Mouse (Mus musculus): ENCODE results near the gene Ccdc88a. TPM values are rescaled to one million over a fixed set of nuclear protein-coding genes. Genes with fewer than 3 reads are reported as not detected.

Ccdc88a gene
- polyA plus RNA-seq, 1 experiment from 2014 or later: 20.9 TPM

- ATAC-seq (replicated peaks; ENCODE audit: low FRiP score, low TSS enrichment, low read depth) (no peak), DNase-seq (ENCODE audit: low spot score) (no peak)
- H3K9ac ChIP-seq (ENCODE audit: low read length): no peak overlapping the region
- no peak overlapping the region for H3K4me2 ChIP-seq (ENCODE audit: low read length)
- H3K4me1 ChIP-seq (replicated peaks; ENCODE audit: control insufficient read depth, insufficient read depth, low read length): no peaks in the 10 kb centered on the region
- peaks cover 46% of the 10 kb centered on the region for H3K36me3 ChIP-seq (ENCODE audit: control insufficient read depth, insufficient read depth, low read length)
- H3K27me3 ChIP-seq (replicated peaks; ENCODE audit: control insufficient read depth, insufficient read depth, low read length): no peaks in the 10 kb centered on the region
- H3K4me3 ChIP-seq (ENCODE audit: low read depth, low read length): no peak overlapping the region
- 89% methylated on average over 10 of the region's 10 CpGs for WGBS
- H3K9me3 ChIP-seq (ENCODE audit: control insufficient read depth, low read length): no peaks in the 10 kb centered on the region
- no peak overlapping the region for H3K27ac ChIP-seq (ENCODE audit: low read depth)
These were observed 130.8 kb downstream of the Ccdc88a start for GRCm38 (mm10) chr11:29503948-29504893.

GRCm38 (mm10) chr11:29504899-29505625 lies 131.6 kb downstream of the Ccdc88a start:
- Histone ChIP-seq H3K27ac (ENCODE audit: low read depth) (no peak overlapping the region), H3K36me3 (ENCODE audit: control insufficient read depth, insufficient read depth, low read length) (peaks cover 46% of the 10 kb centered on the region), H3K27me3 (replicated peaks; ENCODE audit: control insufficient read depth, insufficient read depth, low read length) (no peaks in the 10 kb centered on the region), H3K4me3 (ENCODE audit: low read depth, low read length) (no peak overlapping the region), H3K9ac (ENCODE audit: low read length) (no peak overlapping the region), H3K4me2 (ENCODE audit: low read length) (no peak overlapping the region), H3K9me3 (ENCODE audit: control insufficient read depth, low read length) (no peaks in the 10 kb centered on the region), H3K4me1 (replicated peaks; ENCODE audit: control insufficient read depth, insufficient read depth, low read length) (no peaks in the 10 kb centered on the region)
- 89% methylated on average over 2 of the region's 2 CpGs for WGBS
- ATAC-seq (replicated peaks; ENCODE audit: low FRiP score, low TSS enrichment, low read depth) (no peak), DNase-seq (ENCODE audit: low spot score) (no peak)

GRCm38 (mm10) chr11:29509421-29509820 lies 136.0 kb downstream of the Ccdc88a start:
- Histone ChIP-seq H3K27me3 (replicated peaks; ENCODE audit: control insufficient read depth, insufficient read depth, low read length) (no peaks in the 10 kb centered on the region), H3K36me3 (ENCODE audit: control insufficient read depth, insufficient read depth, low read length) (peaks cover 46% of the 10 kb centered on the region), H3K9me3 (ENCODE audit: control insufficient read depth, low read length) (no peaks in the 10 kb centered on the region), H3K4me2 (ENCODE audit: low read length) (no peak overlapping the region), H3K27ac (ENCODE audit: low read depth) (no peak overlapping the region), H3K4me1 (replicated peaks; ENCODE audit: control insufficient read depth, insufficient read depth, low read length) (0 out of 2 replicates have a peak, but pooled peaks cover 3% of the 10 kb centered on the region), H3K4me3 (ENCODE audit: low read depth, low read length) (no peak overlapping the region), H3K9ac (ENCODE audit: low read length) (no peak overlapping the region)
- DNase-seq (ENCODE audit: low spot score) (no peak), ATAC-seq (replicated peaks; ENCODE audit: low FRiP score, low TSS enrichment, low read depth) (no peak)
- WGBS: 95% methylated on average over 1 of the region's 1 CpGs

GRCm38 (mm10) chr11:29512818-29513535 lies 139.5 kb downstream of the Ccdc88a start:
- Histone ChIP-seq H3K4me1 (replicated peaks; ENCODE audit: control insufficient read depth, insufficient read depth, low read length) (0 out of 2 replicates have a peak, but pooled peaks cover 3% of the 10 kb centered on the region), H3K4me3 (ENCODE audit: low read depth, low read length) (no peak overlapping the region), H3K36me3 (ENCODE audit: control insufficient read depth, insufficient read depth, low read length) (peaks cover 25% of the 10 kb centered on the region), H3K27me3 (replicated peaks; ENCODE audit: control insufficient read depth, insufficient read depth, low read length) (no peaks in the 10 kb centered on the region), H3K27ac (ENCODE audit: low read depth) (no peak overlapping the region), H3K4me2 (ENCODE audit: low read length) (no peak overlapping the region), H3K9me3 (ENCODE audit: control insufficient read depth, low read length) (no peaks in the 10 kb centered on the region), H3K9ac (ENCODE audit: low read length) (no peak overlapping the region)
- WGBS: 90% methylated on average over 4 of the region's 4 CpGs
- DNase-seq (ENCODE audit: low spot score) (no peak), ATAC-seq (replicated peaks; ENCODE audit: low FRiP score, low TSS enrichment, low read depth) (no peak)

GRCm38 (mm10) chr11:29514325-29514681 lies 140.8 kb downstream of the Ccdc88a start:
- DNase-seq (ENCODE audit: low spot score) (no peak), ATAC-seq (replicated peaks; ENCODE audit: low FRiP score, low TSS enrichment, low read depth) (no peak; the same call in 1 of the 2 replicates)
- Histone ChIP-seq H3K9me3 (ENCODE audit: control insufficient read depth, low read length) (no peaks in the 10 kb centered on the region), H3K9ac (ENCODE audit: low read length) (peak overlapping the region; percentile 51), H3K4me2 (ENCODE audit: low read length) (peak overlapping the region; percentile 60), H3K27me3 (replicated peaks; ENCODE audit: control insufficient read depth, insufficient read depth, low read length) (no peaks in the 10 kb centered on the region), H3K36me3 (ENCODE audit: control insufficient read depth, insufficient read depth, low read length) (peaks cover 25% of the 10 kb centered on the region), H3K4me3 (ENCODE audit: low read depth, low read length) (peak overlapping the region; percentile 48), H3K27ac (ENCODE audit: low read depth) (peak overlapping the region; percentile 51), H3K4me1 (replicated peaks; ENCODE audit: control insufficient read depth, insufficient read depth, low read length) (0 out of 2 replicates have a peak, but pooled peaks cover 3% of the 10 kb centered on the region)
- WGBS: 21% methylated on average over 10 of the region's 10 CpGs

GRCm38 (mm10) chr11:29514682-29515412 lies 141.4 kb downstream of the Ccdc88a start, which contains the start of gene Prorsd1:
Gene Prorsd1 (minus strand): TSS chr11:29515033.
- H3K4me3 ChIP-seq (ENCODE audit: low read depth, low read length): peak within 1 kb of the TSS; percentile 48
- DNase-seq (ENCODE audit: low spot score): peak; percentile 92
- ATAC-seq (replicated peaks; ENCODE audit: low FRiP score, low TSS enrichment, low read depth): peak; percentile 99
- peak within 1 kb of the TSS; percentile 51 for H3K27ac ChIP-seq (ENCODE audit: low read depth)
- peak within 1 kb of the TSS; percentile 60 for H3K4me2 ChIP-seq (ENCODE audit: low read length)
- peak within 1 kb of the TSS; percentile 51 for H3K9ac ChIP-seq (ENCODE audit: low read length)
- WGBS: 2% methylated on average over 40 of the region's 40 CpGs
- H3K9me3 ChIP-seq (ENCODE audit: control insufficient read depth, low read length): no peaks in the 10 kb centered on the region
- 0 out of 2 replicates have a peak, but pooled peaks cover 3% of the 10 kb centered on the region for H3K4me1 ChIP-seq (replicated peaks; ENCODE audit: control insufficient read depth, insufficient read depth, low read length)
- H3K36me3 ChIP-seq (ENCODE audit: control insufficient read depth, insufficient read depth, low read length): peaks cover 23% of the 10 kb centered on the region
- no peaks in the 10 kb centered on the region for H3K27me3 ChIP-seq (replicated peaks; ENCODE audit: control insufficient read depth, insufficient read depth, low read length)

GRCm38 (mm10) chr11:29525988-29526794 lies 152.7 kb downstream of the Ccdc88a start, which contains the start of gene Mtif2:
Gene Mtif2 (plus strand): TSS chr11:29526408.
- ATAC-seq (replicated peaks; ENCODE audit: low FRiP score, low TSS enrichment, low read depth) (peak; percentile 95), DNase-seq (ENCODE audit: low spot score) (peak; percentile 94)
- H3K36me3 ChIP-seq (ENCODE audit: control insufficient read depth, insufficient read depth, low read length): peaks cover 14% of the 10 kb centered on the region
- no peaks in the 10 kb centered on the region for H3K27me3 ChIP-seq (replicated peaks; ENCODE audit: control insufficient read depth, insufficient read depth, low read length)
- 3% methylated on average over 47 of the region's 47 CpGs for WGBS
- H3K4me2 ChIP-seq (ENCODE audit: low read length): peak within 1 kb of the TSS; percentile 87
- H3K27ac ChIP-seq (ENCODE audit: low read depth): peak within 1 kb of the TSS; percentile 77
- H3K4me1 ChIP-seq (replicated peaks; ENCODE audit: control insufficient read depth, insufficient read depth, low read length): peaks cover 4% of the 10 kb centered on the region; the same call in 1 of the 2 replicates
- no peaks in the 10 kb centered on the region for H3K9me3 ChIP-seq (ENCODE audit: control insufficient read depth, low read length)
- peak within 1 kb of the TSS; percentile 85 for H3K4me3 ChIP-seq (ENCODE audit: low read depth, low read length)
- peak within 1 kb of the TSS; percentile 81 for H3K9ac ChIP-seq (ENCODE audit: low read length)

All from intestine, embryonic 14.5 days (tissue).